Mouse (Mus musculus): ENCODE data around the gene Izumo1. TPM values are rescaled to one million over a fixed set of nuclear protein-coding genes. Genes with fewer than 3 reads are reported as not detected.

The Izumo1 gene
- polyA plus RNA-seq, 1 experiment from 2014 or later, result 0.16 TPM

DNA sequence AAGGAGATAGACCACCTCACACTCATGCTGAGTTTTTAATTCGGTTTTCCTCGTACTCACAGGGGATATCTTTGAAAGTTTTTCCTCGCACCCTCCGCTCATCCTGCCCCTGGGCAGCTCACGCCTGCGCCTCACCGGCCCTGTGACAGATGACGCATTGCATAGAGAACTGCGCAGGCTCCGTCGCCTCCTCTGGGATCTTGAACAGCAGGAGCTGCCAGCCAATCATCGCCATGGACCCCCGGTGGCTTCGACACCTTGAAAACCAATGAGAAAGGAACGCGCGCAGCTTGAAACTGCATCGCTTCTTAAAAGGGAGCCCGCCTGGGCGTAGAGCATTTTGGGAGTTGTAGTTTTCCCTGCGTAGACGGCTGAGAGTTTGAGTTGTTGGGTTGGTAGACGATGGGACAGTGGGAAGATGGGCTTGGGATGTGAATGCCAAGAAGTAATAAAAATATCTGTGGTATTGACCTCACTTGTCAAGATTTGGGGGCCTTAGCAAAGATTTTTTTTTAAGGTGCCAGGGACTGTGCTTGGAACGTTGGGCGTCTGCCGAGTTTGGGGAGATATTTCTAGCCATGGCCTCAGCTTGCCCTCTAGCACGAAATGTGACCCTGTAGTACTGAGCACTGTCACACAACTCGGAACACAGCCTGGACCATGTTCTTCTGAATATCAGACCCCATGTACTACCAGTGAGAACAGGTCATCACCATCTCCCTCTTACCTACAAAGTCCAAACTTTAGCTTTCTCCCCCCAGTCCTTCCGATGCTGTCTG is 17.2 kb downstream of the Izumo1 start:
- Histone ChIP-seq H3K4me3 (ENCODE audit: low read length) (peak overlapping the region; percentile 40), H3K36me3 (ENCODE audit: control insufficient read depth, insufficient read depth, low read length) (peaks cover 9% of the 10 kb centered on the region), H3K9me3 (ENCODE audit: control insufficient read depth, low read length) (no peaks in the 10 kb centered on the region), H3K9ac (ENCODE audit: low read length) (peak overlapping the region; percentile 46), H3K4me2 (ENCODE audit: low read depth, low read length) (peak overlapping the region; percentile 56), H3K27ac (ENCODE audit: low read length) (peak overlapping the region; percentile 36; the same call in 1 of the 2 replicates), H3K4me1 (replicated peaks; ENCODE audit: control insufficient read depth, insufficient read depth, low read length) (peaks cover 64% of the 10 kb centered on the region), H3K27me3 (ENCODE audit: control insufficient read depth, insufficient read depth, low read depth, low read length) (no peaks in the 10 kb centered on the region)
- 20% methylated on average over 29 of the region's 29 CpGs for WGBS
- peak; percentile 83 for ATAC-seq (ENCODE audit: low read depth)

DNA sequence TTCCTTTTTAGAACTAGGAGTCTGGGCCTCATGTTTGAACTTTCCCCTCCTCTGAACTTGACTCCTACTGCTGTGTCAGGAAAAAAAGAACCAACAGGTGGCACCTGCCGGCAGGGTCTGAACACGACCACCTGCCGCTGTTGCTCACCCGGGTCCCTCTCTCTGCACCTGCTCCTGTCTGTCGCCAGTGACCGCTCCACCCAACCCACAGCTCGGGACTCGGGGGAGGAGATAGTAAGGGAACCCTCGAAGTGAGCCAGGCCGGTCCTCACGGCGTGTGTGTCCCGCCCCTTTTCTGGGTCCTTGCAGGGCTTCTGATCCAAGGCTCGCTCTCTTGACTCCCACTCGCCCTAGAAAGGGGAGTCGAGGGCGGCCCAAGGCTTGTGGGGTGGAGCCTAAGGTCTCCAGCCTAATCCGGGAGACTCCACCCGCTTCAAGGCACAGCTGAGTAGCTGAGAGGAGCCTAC is 18.0 kb downstream of the Izumo1 start, which contains the start of gene Mamstr:
Gene Mamstr, plus strand, starts transcription at position 417 of the 467 bp plus-strand sequence.
- peaks cover 9% of the 10 kb centered on the region for H3K36me3 ChIP-seq (ENCODE audit: control insufficient read depth, insufficient read depth, low read length)
- no peak for ATAC-seq (ENCODE audit: low read depth)
- H3K9ac ChIP-seq (ENCODE audit: low read length), result peak within 1 kb of the TSS; percentile 12; the same call in 1 of the 2 replicates
- peak within 1 kb of the TSS; percentile 36 for H3K27ac ChIP-seq (ENCODE audit: low read length)
- no peaks in the 10 kb centered on the region for H3K27me3 ChIP-seq (ENCODE audit: control insufficient read depth, insufficient read depth, low read depth, low read length)
- peaks cover 64% of the 10 kb centered on the region for H3K4me1 ChIP-seq (replicated peaks; ENCODE audit: control insufficient read depth, insufficient read depth, low read length)
- H3K9me3 ChIP-seq (ENCODE audit: control insufficient read depth, low read length), result no peaks in the 10 kb centered on the region
- H3K4me3 ChIP-seq (ENCODE audit: low read length), result no peak within 1 kb of the TSS
- peak within 1 kb of the TSS; percentile 12; the same call in 1 of the 2 replicates for H3K4me2 ChIP-seq (ENCODE audit: low read depth, low read length)
- WGBS, result 25% methylated on average over 19 of the region's 19 CpGs

DNA sequence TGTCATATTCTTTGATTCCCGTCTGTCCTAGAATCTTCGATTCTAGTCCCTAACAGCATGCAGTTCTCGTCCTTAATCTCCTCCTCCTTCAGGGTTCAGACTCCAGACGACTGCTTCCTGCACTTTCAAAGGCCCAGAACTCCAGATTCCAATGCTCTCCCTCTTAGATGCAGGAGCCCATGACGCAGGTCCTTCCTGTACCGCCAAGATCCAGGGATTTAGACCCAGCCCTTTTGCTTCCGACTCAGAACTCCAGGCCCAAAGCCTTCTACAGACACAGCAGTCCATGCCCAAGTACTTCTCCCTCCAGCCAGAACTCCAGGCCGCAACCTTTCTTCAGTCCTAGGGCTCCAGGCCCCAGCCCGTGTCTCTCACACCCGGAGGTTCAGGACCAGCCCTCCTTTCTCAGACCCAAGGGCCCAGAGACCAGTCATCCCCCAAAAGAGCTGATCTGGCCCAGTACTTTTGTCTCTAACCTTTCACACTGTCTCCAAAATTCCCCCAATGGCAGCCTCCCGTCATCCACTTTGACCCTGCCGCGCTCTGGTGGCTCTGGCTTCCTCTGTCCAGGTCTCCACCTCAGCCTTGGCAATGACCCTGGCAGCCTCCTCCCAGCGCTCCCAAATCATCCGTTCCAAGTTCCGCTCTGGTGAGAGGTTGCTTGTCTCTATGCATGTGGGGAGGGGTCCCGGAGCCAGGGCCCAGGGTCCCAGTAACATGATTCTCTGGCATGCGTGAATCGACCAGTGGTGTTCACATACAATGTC is 18.8 kb downstream of the Izumo1 start:
- peak overlapping the region; percentile 19; the same call in 1 of the 2 replicates for H3K27ac ChIP-seq (ENCODE audit: low read length)
- no peaks in the 10 kb centered on the region for H3K27me3 ChIP-seq (ENCODE audit: control insufficient read depth, insufficient read depth, low read depth, low read length)
- peak overlapping the region; percentile 12; the same call in 1 of the 2 replicates for H3K9ac ChIP-seq (ENCODE audit: low read length)
- H3K4me1 ChIP-seq (replicated peaks; ENCODE audit: control insufficient read depth, insufficient read depth, low read length), result peaks cover 61% of the 10 kb centered on the region
- H3K4me2 ChIP-seq (ENCODE audit: low read depth, low read length), result no peak overlapping the region
- WGBS, result 77% methylated on average over 19 of the region's 19 CpGs
- ATAC-seq (ENCODE audit: low read depth), result no peak
- H3K36me3 ChIP-seq (ENCODE audit: control insufficient read depth, insufficient read depth, low read length), result peaks cover 9% of the 10 kb centered on the region
- no peaks in the 10 kb centered on the region for H3K9me3 ChIP-seq (ENCODE audit: control insufficient read depth, low read length)
- H3K4me3 ChIP-seq (ENCODE audit: low read length), result no peak overlapping the region

DNA sequence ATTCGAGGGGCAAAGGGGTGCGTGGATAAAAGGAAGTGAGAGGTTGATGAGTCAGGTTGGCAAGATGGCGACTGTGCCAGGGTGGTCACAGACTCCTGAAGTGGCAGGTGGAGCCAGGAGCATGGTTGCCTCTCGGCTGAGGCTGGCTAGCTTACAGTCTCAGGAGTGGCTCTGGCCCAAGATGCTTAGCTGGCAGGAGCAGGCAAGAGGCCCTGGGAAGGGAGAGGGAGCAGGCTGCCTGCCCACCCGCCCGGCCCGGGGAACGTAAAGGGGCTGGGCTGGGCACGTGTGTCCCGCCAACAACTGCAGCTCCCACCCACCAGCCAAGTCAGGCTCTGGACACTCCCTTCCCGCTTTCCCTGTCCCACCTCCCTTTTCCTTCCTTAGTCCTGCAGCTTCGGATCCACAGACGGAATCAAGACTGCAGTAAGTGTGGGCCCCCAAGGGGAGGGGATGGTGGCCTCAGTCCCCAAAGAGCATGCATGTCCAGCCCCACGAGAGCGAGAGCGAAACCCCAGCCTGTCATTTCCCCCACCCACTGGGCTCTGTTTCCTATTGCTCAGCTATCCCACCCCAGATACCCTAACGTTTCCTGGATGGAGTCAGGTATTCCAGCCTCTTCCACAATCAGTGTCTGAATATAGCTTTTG is 19.9 kb downstream of the Izumo1 start:
- Histone ChIP-seq H3K27ac (ENCODE audit: low read length) (peak overlapping the region; percentile 89), H3K4me3 (ENCODE audit: low read length) (peak overlapping the region; percentile 57), H3K9me3 (ENCODE audit: control insufficient read depth, low read length) (no peaks in the 10 kb centered on the region), H3K27me3 (ENCODE audit: control insufficient read depth, insufficient read depth, low read depth, low read length) (no peaks in the 10 kb centered on the region), H3K9ac (ENCODE audit: low read length) (peak overlapping the region; percentile 80), H3K4me1 (replicated peaks; ENCODE audit: control insufficient read depth, insufficient read depth, low read length) (peaks cover 49% of the 10 kb centered on the region), H3K36me3 (ENCODE audit: control insufficient read depth, insufficient read depth, low read length) (peaks cover 5% of the 10 kb centered on the region), H3K4me2 (ENCODE audit: low read depth, low read length) (peak overlapping the region; percentile 91)
- peak; percentile 37 for ATAC-seq (ENCODE audit: low read depth)
- WGBS, result 33% methylated on average over 17 of the region's 17 CpGs

DNA sequence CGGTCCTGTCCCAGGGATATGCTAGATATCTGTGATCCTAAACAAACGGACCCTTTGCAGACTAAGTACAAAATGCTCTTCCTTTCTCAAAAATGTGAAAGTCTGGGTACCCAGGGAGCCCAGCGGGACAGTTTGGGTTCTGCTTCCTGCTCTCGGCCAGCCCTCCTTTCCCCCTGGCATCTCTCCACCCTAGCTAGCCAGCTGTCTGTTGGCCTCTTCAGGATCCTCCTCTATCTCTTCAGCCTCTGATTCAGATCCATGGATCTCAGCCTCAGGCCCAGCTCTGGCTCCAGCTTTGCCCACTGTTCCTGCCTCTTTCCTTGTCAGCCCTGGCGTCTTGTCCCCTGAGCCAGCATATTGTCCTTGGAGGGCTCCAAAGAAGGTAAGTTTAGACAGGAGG is 20.5 kb downstream of the Izumo1 start:
- Histone ChIP-seq H3K27me3 (ENCODE audit: control insufficient read depth, insufficient read depth, low read depth, low read length) (no peaks in the 10 kb centered on the region), H3K4me1 (replicated peaks; ENCODE audit: control insufficient read depth, insufficient read depth, low read length) (peaks cover 47% of the 10 kb centered on the region), H3K36me3 (ENCODE audit: control insufficient read depth, insufficient read depth, low read length) (no peaks in the 10 kb centered on the region; the same call in 1 of the 2 replicates), H3K9ac (ENCODE audit: low read length) (peak overlapping the region; percentile 80), H3K27ac (ENCODE audit: low read length) (peak overlapping the region; percentile 89), H3K4me3 (ENCODE audit: low read length) (peak overlapping the region; percentile 57), H3K4me2 (ENCODE audit: low read depth, low read length) (peak overlapping the region; percentile 91), H3K9me3 (ENCODE audit: control insufficient read depth, low read length) (no peaks in the 10 kb centered on the region)
- WGBS, result 65% methylated on average over 5 of the region's 5 CpGs
- no peak for ATAC-seq (ENCODE audit: low read depth)

DNA sequence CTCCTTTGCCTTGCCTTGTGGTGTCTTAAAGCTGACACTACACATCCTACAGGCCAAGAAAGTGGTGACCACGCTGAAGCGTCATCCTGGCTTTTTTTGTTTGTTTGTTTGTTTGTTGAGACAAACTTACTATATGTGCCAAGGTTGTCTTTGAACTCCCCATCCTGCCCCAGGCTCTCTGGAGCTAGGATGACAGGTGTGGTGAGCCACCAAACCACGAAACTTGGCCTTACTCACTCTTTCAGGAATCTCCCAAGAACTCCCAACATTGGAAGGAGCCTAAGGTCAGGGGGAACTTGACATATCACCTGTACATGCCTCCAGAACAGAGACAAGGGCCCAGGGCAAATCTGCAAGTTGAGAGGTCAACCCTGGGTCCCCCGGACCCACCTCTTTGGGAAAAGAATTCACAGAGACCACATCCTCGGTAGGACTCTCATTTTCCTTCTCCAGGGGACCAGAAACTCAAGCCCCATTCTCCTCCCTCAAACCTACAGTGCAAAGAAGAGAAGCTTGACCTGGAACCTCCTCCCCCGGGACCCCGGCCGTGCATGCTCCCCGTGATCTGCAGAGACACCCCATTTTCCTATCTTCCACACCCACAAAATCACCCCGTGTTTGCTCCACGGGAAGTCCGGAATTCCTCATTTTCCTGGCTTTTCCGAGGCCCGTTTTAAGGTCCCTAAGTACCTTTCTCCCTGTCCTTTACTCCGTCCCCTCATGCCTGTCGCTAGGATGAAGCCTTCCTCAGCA is 21.1 kb downstream of the Izumo1 start:
- no peaks in the 10 kb centered on the region for H3K9me3 ChIP-seq (ENCODE audit: control insufficient read depth, low read length)
- peaks cover 47% of the 10 kb centered on the region for H3K4me1 ChIP-seq (replicated peaks; ENCODE audit: control insufficient read depth, insufficient read depth, low read length)
- no peaks in the 10 kb centered on the region for H3K36me3 ChIP-seq (ENCODE audit: control insufficient read depth, insufficient read depth, low read length)
- peak overlapping the region; percentile 89 for H3K27ac ChIP-seq (ENCODE audit: low read length)
- H3K4me2 ChIP-seq (ENCODE audit: low read depth, low read length), result peak overlapping the region; percentile 91
- H3K9ac ChIP-seq (ENCODE audit: low read length), result peak overlapping the region; percentile 80
- H3K27me3 ChIP-seq (ENCODE audit: control insufficient read depth, insufficient read depth, low read depth, low read length), result no peaks in the 10 kb centered on the region
- 27% methylated on average over 16 of the region's 16 CpGs for WGBS
- H3K4me3 ChIP-seq (ENCODE audit: low read length), result peak overlapping the region; percentile 57
- no peak for ATAC-seq (ENCODE audit: low read depth)

DNA sequence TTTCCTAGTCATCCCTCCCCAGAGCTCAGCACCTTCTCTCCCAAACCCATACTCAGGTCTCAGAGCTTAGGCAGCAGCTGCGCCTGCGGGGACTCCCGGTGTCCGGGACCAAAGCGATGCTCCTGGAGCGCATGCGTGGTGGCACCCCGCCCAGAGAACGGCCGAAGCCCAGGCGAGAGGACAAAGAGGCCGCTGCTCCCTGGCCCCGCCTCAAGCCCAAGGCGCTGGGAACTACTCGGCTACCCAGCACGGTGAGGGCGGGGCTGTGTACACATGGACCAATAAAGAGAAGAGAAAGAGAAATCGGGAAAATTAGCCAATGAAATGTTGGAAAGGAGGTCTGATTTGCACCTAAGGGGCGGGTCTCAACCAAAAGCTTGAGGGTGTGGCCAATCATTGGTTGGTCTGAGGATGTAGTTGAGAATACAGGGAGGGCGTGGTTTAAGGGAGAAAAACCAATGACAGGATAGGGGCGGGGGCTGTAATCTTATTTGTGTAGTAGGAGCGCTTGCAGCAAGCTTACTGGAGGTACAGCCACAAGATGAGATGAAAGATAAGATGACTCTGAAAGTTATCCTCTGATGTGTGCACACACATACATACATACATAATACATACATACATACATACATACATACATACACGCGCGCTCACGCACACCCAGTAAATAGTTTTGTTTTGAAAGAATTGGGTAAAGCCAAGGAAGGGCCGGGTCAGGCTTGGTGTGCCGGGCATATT is 22.0 kb downstream of the Izumo1 start:
- Histone ChIP-seq H3K9me3 (ENCODE audit: control insufficient read depth, low read length) (no peaks in the 10 kb centered on the region), H3K9ac (ENCODE audit: low read length) (peak overlapping the region; percentile 80), H3K27ac (ENCODE audit: low read length) (peak overlapping the region; percentile 89), H3K4me2 (ENCODE audit: low read depth, low read length) (peak overlapping the region; percentile 91), H3K27me3 (ENCODE audit: control insufficient read depth, insufficient read depth, low read depth, low read length) (no peaks in the 10 kb centered on the region), H3K4me1 (replicated peaks; ENCODE audit: control insufficient read depth, insufficient read depth, low read length) (peaks cover 41% of the 10 kb centered on the region), H3K36me3 (ENCODE audit: control insufficient read depth, insufficient read depth, low read length) (no peaks in the 10 kb centered on the region), H3K4me3 (ENCODE audit: low read length) (peak overlapping the region; percentile 57)
- peak; percentile 92 for ATAC-seq (ENCODE audit: low read depth)
- WGBS, result 6% methylated on average over 28 of the region's 28 CpGs

DNA sequence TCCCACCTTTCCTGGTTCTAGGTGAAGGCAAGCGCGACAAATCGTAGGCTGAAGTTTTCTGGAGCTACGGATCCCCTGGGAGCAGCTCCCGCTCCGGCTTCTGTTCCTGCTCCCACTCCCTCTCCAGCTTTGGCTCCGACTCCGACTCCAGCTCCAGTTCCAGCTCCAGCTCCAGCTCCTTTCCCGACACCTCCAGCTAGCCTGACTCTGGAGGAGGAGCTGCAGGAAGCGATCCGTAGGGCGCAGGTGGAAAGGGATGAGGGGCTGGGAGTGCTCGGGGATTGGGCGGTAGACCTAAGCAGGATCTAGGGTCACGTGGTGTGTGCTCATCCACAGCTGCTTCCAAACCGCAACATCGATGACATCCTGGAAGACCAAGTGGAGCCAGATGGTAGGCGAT is 22.6 kb downstream of the Izumo1 start:
- Histone ChIP-seq H3K27ac (ENCODE audit: low read length) (peak overlapping the region; percentile 51), H3K36me3 (ENCODE audit: control insufficient read depth, insufficient read depth, low read length) (no peaks in the 10 kb centered on the region), H3K4me1 (replicated peaks; ENCODE audit: control insufficient read depth, insufficient read depth, low read length) (peaks cover 38% of the 10 kb centered on the region), H3K4me2 (ENCODE audit: low read depth, low read length) (peak overlapping the region; percentile 91), H3K27me3 (ENCODE audit: control insufficient read depth, insufficient read depth, low read depth, low read length) (no peaks in the 10 kb centered on the region), H3K9me3 (ENCODE audit: control insufficient read depth, low read length) (no peaks in the 10 kb centered on the region), H3K9ac (ENCODE audit: low read length) (peak overlapping the region; percentile 11; the same call in 1 of the 2 replicates), H3K4me3 (ENCODE audit: low read length) (peak overlapping the region; percentile 30)
- WGBS, result 8% methylated on average over 18 of the region's 18 CpGs
- ATAC-seq (ENCODE audit: low read depth), result peak; percentile 6
